Mouse (Mus musculus): ENCODE data around the gene Slc25a13.

Slc25a13 gene

GRCm38 (mm10) chr6:6216507-6217285, at the start of gene Slc25a13:
Gene Slc25a13 (minus strand): TSS chr6:6217173.
- DNase-seq (ENCODE audit: low spot score), result peak; percentile 61

DNA sequence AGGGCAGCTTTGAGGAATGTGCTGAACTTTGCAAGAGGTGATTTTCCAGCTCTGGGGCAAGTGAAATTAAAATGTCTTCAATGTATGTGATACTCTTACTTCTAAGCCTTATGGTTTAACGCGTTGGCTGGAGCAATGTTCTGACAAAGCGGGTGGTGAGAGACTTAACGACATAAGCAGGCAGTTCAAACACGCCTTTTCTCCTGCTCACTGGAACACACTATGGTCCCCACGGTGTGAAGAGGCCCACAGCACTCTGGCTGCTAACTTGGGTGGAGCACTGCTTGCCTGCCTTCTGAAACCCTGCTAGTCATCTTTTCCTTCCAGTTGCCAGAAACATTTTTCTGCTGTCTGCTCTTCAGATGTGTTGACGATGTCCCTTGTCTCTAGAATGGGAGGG, 48.8 kb upstream of the Slc25a13 start:
- DNase-seq (ENCODE audit: low spot score), result no peak

DNA sequence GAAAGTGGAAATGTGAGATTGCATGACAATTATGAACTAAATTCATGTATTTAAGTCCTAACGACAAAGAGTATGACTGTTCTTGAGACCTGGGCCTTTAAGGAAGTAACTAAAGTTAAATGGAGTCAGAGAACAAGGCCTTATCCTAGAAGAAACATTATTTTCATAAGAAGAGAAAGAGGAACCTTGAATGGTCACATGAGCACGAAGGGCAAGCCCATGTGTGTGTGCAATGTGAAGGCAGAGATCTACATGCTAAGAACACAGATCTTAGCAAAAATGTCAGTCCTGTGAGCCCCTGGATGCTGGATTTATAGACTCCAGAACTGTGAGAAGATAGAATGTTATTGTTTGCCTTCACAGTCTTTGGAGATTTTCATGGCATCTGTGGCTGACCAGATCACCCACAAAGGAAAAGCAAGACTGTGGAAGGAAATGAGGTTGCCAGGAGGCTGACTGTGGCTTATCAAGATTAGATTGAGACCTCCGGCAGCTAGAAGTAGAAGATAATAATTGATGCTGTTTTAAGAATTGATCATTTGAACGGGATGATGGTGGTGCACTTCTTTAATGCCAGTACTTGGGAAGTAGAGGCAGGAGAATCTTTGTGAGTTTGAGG, 46.4 kb upstream of the Slc25a13 start:
- no peak for DNase-seq (ENCODE audit: low spot score)

DNA sequence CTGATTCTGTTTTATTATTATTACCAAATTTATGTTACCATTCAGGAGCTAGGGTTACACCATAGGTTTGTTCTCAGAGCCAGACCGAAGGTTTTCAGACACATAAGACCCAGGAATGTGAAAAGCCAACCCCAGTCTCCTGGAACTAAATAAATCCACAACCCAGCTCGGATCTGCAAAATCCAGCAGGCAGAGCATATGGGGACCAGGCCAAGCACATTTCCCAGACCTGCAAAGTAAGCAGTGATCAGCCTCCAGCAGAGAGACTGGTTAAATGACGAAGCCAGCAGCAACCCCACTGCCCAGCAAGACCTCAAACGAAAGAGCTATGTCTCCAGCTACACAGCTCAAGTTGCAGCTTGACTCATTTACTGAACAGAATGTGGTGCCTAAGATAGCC, 43.9 kb upstream of the Slc25a13 start:
- DNase-seq (ENCODE audit: low spot score), result no peak

DNA sequence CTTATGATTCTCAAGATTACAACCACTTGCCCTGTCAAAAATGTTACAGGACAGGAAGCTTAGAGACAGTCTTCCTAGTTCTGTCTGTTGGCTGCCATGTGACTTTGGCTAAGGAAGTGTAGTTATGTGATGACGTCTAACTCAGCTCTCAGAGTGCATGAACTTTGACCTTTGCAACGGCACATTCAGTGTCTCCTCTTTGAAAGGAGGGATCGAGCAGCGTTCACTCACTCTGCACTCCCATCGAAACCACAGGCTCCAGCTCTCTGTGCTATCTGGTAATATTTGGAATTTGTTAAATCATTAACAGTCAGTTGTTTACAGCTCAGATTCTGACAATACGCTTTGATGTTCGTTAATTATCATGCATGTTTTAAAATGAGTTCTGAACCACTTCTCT, 31.5 kb upstream of the Slc25a13 start:
- DNase-seq (ENCODE audit: low spot score), result no peak

- DNase-seq (ENCODE audit: low spot score), result no peak
Observed at GRCm38 (mm10) chr6:6243828-6244227, 26.9 kb upstream of the Slc25a13 start.

- DNase-seq (ENCODE audit: low spot score), result no peak
Observed at GRCm38 (mm10) chr6:6242114-6242513, 25.1 kb upstream of the Slc25a13 start.

DNA sequence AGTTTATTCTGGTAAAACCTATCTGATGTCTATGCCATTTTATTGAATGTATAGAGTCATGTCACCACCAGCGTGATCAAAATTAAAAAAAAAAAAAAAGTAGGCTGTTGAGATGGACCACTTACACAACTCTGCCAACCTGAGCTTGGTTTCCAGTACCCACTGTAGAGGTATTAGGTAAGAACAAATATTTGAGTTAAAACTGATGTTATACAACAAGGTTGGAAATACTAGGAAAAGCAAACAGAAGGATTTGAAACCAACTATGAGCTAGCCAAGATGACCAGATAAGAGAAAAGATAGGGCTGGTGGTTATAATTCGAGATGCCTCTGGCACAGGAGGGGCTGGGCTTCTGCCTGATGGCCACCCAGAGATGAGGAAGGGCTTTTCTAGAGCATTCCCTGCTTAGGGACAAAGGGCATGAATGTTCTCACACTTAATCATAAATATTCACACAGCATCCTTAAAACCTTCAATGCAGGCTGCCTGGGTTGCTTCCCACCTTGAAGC, 19.9 kb upstream of the Slc25a13 start:
- DNase-seq (ENCODE audit: low spot score), result no peak

DNA sequence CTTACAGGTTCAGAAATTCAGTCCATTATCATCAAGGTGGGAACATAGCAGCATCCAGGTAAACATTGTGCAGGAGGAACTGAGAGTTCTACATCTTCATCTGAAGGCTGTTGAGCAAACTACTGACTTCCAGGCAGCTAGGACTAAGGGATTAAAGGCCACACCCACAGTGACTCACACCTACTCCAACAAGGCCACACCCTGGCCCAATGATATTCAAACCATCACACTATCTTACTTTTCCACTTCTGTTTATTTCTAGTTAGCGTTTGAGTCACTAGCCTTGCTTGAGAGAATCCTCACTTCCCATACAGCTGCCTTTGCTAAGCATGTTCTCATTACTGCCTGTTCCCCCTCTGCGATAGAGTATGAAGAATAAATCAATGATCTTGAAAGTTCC, 13.3 kb upstream of the Slc25a13 start:
- no peak for DNase-seq (ENCODE audit: low spot score)

GRCm38 (mm10) chr6:6222721-6223120, 5.7 kb upstream of the Slc25a13 start:
- DNase-seq (ENCODE audit: low spot score), result no peak

GRCm38 (mm10) chr6:6220574-6220973, 3.6 kb upstream of the Slc25a13 start:
- DNase-seq (ENCODE audit: low spot score), result no peak

DNA sequence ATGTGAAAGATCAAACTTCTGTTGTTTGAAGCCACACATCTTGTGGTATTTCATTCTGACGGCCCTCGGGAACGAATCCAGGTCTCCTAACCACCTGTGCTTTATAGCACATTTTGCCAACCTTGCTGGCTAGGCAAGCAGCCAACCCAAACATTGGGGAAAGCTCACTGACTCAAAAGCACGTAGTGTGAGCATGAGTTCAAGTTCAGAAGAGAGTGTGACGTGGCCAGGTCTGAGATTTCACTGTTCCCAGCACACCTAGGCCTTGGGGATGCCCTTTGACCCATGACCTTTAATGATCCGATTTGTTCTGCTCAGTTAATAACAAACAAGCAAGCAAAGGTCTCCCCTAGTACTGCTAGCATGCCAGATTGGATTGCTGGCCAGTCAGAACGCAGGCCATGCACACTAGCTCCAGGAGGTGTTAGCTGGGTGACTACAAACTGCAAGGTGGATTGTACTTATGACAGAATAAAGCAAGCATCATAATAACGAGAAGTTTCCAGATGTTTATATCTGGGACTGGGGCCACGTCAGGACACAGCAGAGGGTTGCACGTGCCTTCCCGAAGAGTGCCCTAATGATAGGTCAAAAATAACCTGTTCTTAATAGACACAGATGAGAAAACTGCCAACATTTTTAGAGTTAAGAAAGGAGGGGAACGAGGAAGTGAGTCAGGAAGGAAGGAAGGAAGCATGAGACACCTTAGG, 2.8 kb upstream of the Slc25a13 start:
- no peak for DNase-seq (ENCODE audit: low spot score)

- DNase-seq (ENCODE audit: low spot score), result no peak
Observed at GRCm38 (mm10) chr6:6217286-6217625, 283 bp upstream of the Slc25a13 start.

DNA sequence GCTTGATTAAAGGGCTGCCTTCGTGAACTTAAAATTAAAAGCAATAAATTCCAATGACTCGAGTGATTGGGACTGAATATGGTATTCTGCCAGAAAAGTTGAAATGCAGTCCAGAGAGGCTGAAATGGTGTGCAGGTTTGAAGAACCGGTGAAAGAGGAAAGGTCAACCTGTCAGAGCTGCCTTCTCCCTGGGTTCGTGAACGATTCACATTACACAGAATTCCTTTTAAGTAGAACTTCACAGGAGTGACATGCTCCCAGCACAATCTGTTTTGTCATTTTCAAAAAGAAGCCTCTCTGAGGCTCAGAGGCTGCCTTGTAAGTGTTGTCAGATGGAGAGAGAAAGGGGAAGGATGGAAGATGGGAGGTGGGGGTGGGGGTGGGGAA, 860 bp downstream of the Slc25a13 start:
- no peak for DNase-seq (ENCODE audit: low spot score)

- no peak for DNase-seq (ENCODE audit: low spot score)
Observed at GRCm38 (mm10) chr6:6212360-6213310, 4.3 kb downstream of the Slc25a13 start.

GRCm38 (mm10) chr6:6211958-6212357, 5.0 kb downstream of the Slc25a13 start:
- no peak for DNase-seq (ENCODE audit: low spot score)

DNA sequence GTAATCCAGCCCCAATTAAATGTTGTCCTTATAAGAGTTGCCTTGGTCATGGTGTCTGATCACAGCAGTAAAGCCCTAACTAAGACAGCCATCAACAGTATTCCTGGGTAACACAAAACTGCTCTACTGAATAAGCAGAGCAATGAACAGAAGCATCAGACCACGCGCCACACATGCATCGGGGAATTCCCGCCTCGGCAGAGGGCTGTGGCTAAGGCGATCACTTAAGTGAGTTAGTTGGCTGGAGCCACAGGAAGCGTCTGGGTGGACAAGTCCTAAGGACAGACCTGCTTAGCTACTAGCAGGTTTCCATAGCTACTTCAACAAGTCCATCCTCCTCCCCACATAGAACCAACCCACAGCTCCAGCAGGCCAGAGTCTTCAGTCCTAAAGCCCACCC, 6.3 kb downstream of the Slc25a13 start:
- DNase-seq (ENCODE audit: low spot score), result no peak

- DNase-seq (ENCODE audit: low spot score), result no peak
Observed at GRCm38 (mm10) chr6:6208351-6209059, 8.5 kb downstream of the Slc25a13 start.

- DNase-seq (ENCODE audit: low spot score), result no peak
Observed at GRCm38 (mm10) chr6:6207836-6208235, 9.1 kb downstream of the Slc25a13 start.

DNA sequence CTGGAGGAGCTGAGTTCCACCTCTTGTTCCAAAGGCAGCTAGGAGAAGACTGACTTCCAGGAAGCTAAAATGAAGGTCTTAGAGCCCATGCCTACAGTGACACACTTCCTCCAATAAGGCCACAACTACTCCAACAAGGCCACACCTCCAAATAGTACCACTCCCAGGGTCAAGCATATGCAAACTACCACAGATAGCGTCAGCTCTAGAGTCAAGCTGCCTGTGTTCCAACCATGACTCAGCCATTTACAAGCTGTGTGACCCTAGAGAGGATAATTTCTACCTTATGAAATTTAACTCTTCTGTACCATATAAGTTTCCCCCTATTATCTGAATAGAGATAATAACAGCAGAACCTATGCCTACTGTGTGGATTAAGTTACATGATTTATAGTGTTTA, 9.6 kb downstream of the Slc25a13 start:
- no peak for DNase-seq (ENCODE audit: low spot score)

GRCm38 (mm10) chr6:6205599-6206165, 11.3 kb downstream of the Slc25a13 start:
- DNase-seq (ENCODE audit: low spot score), result no peak

Data from lung, postnatal 25 days (tissue).